Comparison of ENCODE assay signal across 27 mouse cellular contexts in genomic region chr5:68007074-68007473, GRCm38 (mm10). TPM values are rescaled to one million over a fixed set of nuclear protein-coding genes. Genes with fewer than 3 reads are reported as not detected.
"Had no signal": no experiment of that assay in that cellular context is flagged by ENCODE, and none has a peak within 500 bp of the region (broad histone marks: within the 10 kb centered on the region; RNA-seq: fewer than 3 reads in every experiment).

No protein-coding gene starts in this region.

- H3K4me1 ChIP-seq: limb, embryonic 10.5 days; limb, embryonic 13.5 days; liver, embryonic 12.5 days; liver, embryonic 15.5 days; lung, embryonic 15.5 days; midbrain, embryonic 12.5 days; midbrain, embryonic 15.5 days; neural tube, embryonic 15.5 days; stomach, embryonic 15.5 days had no signal

- DNase-seq: kidney, postnatal 10 days; kidney, postnatal 36 days; liver; lung, adult 18-20 months; lung, postnatal 10 days; lung, postnatal 36 days; retina, postnatal 1 day; right cerebral cortex, postnatal 25 days; spleen, adult 18-20 months; thymus, adult 18-20 months; thymus, postnatal 36 days had no signal

- H3K27ac ChIP-seq: limb, embryonic 10.5 days; limb, embryonic 13.5 days; liver, embryonic 12.5 days; liver, embryonic 15.5 days; lung, embryonic 15.5 days; midbrain, embryonic 12.5 days; midbrain, embryonic 15.5 days; neural tube, embryonic 12.5 days; neural tube, embryonic 15.5 days; stomach, embryonic 15.5 days had no signal

- H3K4me3 ChIP-seq: limb, embryonic 10.5 days; limb, embryonic 13.5 days; liver, embryonic 12.5 days; liver, embryonic 15.5 days; lung, embryonic 15.5 days; midbrain, embryonic 12.5 days; midbrain, embryonic 15.5 days; neural tube, embryonic 12.5 days; neural tube, embryonic 15.5 days; stomach, embryonic 15.5 days had no signal

- H3K9ac ChIP-seq: limb, embryonic 13.5 days; liver, embryonic 12.5 days; liver, embryonic 15.5 days; lung, embryonic 15.5 days; midbrain, embryonic 12.5 days; midbrain, embryonic 15.5 days; neural tube, embryonic 12.5 days; neural tube, embryonic 15.5 days; stomach, embryonic 15.5 days had no signal

- ATAC-seq: liver, embryonic 12.5 days; midbrain, embryonic 15.5 days had no signal

- H3K4me2 ChIP-seq: limb, embryonic 13.5 days; liver, embryonic 12.5 days; liver, embryonic 15.5 days; lung, embryonic 15.5 days; midbrain, embryonic 12.5 days; midbrain, embryonic 15.5 days; neural tube, embryonic 12.5 days; neural tube, embryonic 15.5 days; stomach, embryonic 15.5 days had no signal

- H3K9me3 ChIP-seq: limb, embryonic 10.5 days; limb, embryonic 13.5 days; liver, embryonic 12.5 days; liver, embryonic 15.5 days; lung, embryonic 15.5 days; midbrain, embryonic 12.5 days; midbrain, embryonic 15.5 days; neural tube, embryonic 12.5 days; neural tube, embryonic 15.5 days; stomach, embryonic 15.5 days had no signal

- H3K36me3 ChIP-seq: limb, embryonic 10.5 days; limb, embryonic 13.5 days; liver, embryonic 12.5 days; liver, embryonic 15.5 days; lung, embryonic 15.5 days; midbrain, embryonic 12.5 days; midbrain, embryonic 15.5 days; neural tube, embryonic 12.5 days; neural tube, embryonic 15.5 days; stomach, embryonic 15.5 days had no signal

- H3K27me3 ChIP-seq: limb, embryonic 13.5 days; liver, embryonic 12.5 days; liver, embryonic 15.5 days; lung, embryonic 15.5 days; midbrain, embryonic 12.5 days; midbrain, embryonic 15.5 days; neural tube, embryonic 12.5 days; neural tube, embryonic 15.5 days; stomach, embryonic 15.5 days had no signal

RNA-seq across cellular contexts. Expression of gene Grxcr1, which starts 24.6 kb away (rescaled TPM):
- total RNA-seq: layer of hippocampus, adult 8-10 months; layer of hippocampus, postnatal 10 days; left cerebral cortex, adult 8-10 months; left cerebral cortex, postnatal 14 days had no signal
- polyA plus RNA-seq: kidney, embryonic 14.5 days; limb, embryonic 10.5 days; limb, embryonic 13.5 days; liver, embryonic 12.5 days; liver, embryonic 15.5 days; lung, embryonic 15.5 days; midbrain, embryonic 12.5 days; midbrain, embryonic 15.5 days; neural tube, embryonic 15.5 days; stomach, embryonic 15.5 days; urinary bladder, adult 2 months had no signal
